Mouse (Mus musculus) ES-E14 (cell line): ENCODE measurements around the gene Lyrm1.

ENCODE experiments used
- MAFK ChIP-seq: IDR thresholded peaks from 2 replicates; pipeline ENCODE4 v1.6.1; 2014; ENCODE audit warnings: mild to moderate bottlenecking, low read depth, low read length, inconsistent platforms; ENCODE audit not compliant: insufficient read depth
- ZNF384 ChIP-seq: IDR thresholded peaks from 2 replicates; pipeline ENCODE4 v1.6.1; 2012; ENCODE audit warnings: low read depth, low read length, inconsistent platforms

DNA sequence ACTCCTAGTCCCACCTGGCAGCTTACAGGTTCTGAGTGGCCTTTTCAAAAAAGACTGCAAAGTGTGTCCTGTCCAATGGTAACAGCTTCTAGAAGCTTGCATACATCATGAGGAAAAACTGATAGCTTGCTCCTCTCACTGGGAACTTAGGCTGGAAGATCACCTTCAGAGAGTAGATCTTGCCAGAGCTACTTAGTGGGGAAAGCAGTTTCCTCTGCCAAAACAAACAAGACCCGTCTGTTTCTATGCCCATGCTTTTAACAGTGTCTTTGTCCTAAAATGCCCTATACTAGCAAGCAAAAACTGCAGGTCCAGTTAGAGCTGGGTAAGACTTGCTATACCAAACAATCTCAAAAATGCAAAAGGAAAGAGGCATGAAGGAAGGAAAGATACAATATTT, 29.5 kb upstream of the Lyrm1 start:
- TF ChIP-seq ZNF384 = no peak
- TF ChIP-seq MAFK = no peak
